Mouse (Mus musculus) c-Kit-positive CD71-positive TER-119-negative erythroid progenitor cells, embryonic 14.5 days (primary cell): ENCODE data around the gene Cuedc1.

ENCODE experiments used
- DNase-seq: peaks from one replicate; pipeline ENCODE4 v3.0.0-alpha.2; 2013; ENCODE audit warnings: low read depth

Cuedc1 gene

GRCm38 (mm10) chr11:88118817-88119642 is 21.2 kb downstream of the Cuedc1 start:
- DNase-seq: no peak

GRCm38 (mm10) chr11:88122545-88122944 is 24.7 kb downstream of the Cuedc1 start:
- DNase-seq: no peak

DNA sequence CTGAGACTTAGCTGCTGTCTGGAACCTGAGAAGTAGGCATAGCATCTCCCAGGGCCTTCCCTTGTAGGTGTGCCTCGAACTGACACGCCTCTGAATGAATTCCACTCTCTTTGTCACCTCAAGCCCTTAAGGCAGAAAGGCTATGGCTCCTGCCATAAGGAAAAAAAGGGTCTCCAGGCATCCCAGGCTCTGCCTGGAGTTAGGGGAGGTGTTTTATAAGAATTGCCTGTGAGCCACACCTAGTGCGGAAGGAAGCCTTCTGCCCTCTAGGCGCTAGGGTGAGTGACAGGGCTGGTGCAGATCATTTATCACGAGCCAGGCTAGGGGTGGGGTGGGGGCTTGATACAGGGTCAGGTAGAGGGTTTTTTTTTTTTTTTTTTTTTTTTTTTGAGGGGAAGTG is 25.2 kb downstream of the Cuedc1 start:
- DNase-seq: no peak

DNA sequence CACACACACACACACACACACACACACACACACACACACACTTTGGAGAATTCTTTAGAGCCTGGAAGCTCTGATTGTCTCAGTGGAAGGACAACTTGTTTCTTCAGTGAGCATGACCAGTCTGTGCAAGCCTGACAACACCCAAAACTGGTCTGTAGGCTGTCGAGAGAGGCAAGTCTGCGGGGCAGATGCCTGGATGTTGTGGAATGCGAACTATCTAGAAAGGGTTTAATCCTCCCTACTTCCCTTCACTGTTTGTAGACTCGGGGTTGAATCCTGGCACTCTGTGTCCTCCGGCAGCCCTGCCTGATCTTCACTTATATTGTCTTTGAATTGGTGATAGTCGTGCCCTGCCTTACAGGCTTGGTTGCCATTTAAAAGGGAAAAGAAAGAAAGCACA is 25.9 kb downstream of the Cuedc1 start:
- DNase-seq: no peak

DNA sequence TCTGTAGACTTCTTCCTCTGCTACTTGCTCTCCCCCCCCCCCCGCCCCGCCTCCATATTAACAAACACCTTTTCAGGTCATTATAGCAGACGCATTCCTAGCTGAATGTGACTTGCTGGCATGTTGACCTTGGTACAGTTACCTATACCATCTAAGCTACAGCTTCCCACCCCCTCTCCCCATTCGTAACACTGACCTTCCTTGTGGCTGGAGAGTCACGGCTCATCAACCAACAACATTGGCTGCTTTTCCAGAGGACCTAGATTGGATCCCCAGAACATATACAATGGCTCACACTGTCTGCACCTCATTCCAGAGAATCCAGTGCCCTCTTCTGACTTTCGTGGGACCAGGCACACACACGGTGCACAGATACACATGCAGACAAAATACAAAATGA is 27.6 kb downstream of the Cuedc1 start:
- no peak for DNase-seq

- DNase-seq: no peak
Observed at GRCm38 (mm10) chr11:88126306-88126793, 28.5 kb downstream of the Cuedc1 start.

DNA sequence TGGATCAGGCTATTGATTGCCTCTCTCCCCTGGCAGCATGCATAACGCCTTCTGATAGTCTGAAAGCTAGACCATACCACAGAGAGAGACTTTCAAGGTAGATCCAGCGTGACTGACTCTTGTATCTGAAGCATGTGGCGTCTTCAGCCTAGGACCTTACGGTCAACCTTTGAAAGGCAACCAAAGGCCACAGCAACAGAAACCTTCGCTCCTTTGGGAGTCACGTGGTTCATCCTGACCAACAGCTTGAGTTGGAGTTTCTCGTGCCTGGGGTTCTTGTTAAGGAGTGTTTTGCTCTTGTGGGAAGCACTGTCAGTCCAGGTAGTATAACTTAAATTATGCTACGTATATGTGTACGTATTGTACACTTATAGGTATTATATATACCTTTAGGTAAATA is 30.6 kb downstream of the Cuedc1 start:
- DNase-seq: no peak

DNA sequence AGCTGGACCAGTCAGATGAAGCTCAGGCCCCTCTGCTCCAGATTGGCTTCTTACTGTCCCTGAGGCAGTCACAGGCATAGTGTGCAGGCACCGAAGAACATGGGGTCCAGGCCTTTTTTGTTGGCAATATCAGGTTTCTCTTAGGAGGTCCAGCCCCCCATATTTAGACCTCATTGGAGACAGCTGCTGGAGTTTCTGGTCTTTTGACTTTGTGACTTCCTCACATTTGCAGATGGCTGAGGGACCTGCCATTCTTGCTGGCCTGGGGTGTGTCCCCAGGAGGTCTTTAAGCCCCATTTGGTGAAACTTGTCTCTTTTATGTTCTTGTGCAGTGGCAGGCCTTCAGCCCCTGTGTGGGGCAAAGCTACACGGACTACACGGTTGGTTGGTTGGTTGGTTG is 31.4 kb downstream of the Cuedc1 start:
- DNase-seq: no peak

DNA sequence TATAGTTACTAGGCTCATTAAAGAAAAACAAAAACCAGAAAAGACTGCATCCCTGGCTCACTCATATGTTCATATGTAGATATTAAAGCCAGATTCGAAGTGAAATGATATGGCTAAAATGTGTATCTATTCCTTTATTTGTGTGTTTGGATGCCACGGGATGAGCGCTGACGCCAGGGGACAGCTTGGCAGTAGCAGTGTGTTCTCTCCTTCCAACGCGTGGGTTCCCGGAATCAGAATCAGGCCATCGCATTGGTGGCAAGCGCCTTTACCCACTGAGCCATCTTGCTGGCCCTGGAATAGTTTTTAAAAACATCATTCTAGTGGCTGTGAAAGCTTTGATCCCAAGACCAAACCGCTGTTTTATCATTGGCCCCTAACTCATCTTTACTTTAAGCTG is 32.1 kb downstream of the Cuedc1 start:
- no peak for DNase-seq

DNA sequence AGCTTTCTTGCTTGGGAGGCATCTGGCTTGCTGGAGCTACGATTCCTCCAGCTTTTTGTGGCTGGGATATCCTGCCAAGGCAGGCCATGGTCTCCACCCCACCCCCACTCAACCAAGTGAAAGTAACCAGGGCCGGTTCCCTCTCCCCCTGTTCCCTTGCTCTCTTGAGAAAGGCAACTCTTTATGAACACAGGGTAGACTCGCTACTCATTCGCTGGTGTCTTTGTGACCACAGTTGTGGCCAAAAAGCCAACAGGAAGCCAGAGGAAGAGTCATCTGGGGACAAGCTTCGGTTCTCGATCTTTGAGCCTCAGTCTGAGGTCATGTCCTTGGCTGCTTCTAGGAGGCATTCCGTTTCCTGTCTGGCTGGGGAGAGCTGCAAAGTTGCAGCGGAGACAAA is 34.0 kb downstream of the Cuedc1 start:
- no peak for DNase-seq

DNA sequence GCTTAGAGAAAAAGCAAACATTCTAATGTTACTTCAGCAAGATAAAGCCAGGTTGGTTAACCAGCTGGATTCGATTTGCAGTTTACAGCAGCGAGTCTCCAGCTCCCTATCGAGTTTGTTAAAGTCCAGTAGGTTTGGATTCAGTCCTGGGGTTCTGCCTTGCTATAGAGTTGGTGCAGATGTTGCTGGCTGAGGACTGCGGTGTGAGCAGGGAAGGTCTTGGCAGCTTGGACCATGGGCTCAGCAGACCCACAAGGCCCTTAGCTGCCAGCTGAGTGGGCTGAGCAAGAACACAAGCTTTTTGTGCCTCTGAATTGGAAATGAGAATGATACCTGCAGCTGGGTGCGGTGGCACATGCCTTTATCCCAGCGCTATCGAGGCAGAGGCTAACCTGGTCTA is 37.4 kb downstream of the Cuedc1 start:
- no peak for DNase-seq

DNA sequence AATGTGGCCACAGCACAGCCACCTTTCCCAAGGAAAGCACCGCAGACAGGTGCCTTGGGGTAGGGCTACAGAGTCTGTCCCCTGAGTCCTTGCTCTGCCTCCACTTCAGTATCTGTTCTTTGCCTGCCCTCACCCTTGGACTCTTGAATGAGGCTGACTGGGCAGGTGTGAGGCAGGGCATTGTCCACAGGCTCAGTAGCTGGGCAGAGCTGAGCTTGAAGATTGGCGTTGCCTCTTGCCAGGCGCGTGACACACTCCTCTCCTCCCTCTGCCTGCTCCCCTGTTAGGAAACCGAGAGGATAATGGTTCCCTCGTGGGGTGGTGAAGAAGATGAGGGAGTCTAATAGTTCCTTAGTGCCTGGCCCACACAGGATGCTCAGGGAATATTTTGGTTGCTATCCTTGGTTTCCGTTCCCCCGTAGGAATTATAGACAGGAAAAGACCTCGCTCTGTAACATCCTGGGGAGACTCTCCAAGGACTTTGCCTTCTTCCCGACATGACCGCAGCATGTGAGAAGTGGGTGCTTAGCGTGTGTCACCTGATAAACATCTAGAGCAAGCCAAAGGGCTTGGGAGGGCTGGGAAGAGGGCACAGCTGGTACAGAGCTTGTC is 40.1 kb downstream of the Cuedc1 start:
- DNase-seq: no peak

DNA sequence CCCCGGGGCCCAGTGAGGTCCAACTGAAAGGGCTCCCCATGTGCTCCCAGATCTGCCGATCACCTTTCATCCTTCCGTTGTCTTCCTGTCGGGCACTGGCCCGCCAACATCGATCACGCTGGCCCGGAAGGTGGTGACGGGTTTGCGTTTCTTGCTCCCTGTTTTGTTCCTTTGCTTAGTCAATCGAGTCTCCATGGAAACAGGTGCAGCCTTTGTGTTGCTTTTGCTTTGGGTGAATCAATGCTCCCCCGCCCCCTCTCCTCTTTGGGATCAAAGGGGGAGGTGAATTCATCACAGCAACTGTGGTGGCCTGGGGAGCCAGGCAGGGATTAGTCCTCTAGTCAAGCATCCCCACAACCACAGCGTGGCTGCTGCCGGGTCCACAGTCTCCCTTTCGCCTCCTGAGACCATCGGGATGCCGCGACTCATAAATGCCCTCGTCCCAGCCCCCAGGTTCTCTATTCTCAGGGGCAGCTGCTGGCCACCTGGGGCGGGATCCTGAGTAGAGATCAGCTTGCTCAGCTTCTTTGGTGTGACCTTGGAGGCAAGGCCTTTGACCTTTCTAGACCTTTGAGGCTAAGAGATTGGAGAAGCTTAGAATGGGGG is 41.5 kb downstream of the Cuedc1 start:
- DNase-seq: no peak

- no peak for DNase-seq
Observed at GRCm38 (mm10) chr11:88140066-88141060, 42.5 kb downstream of the Cuedc1 start.

DNA sequence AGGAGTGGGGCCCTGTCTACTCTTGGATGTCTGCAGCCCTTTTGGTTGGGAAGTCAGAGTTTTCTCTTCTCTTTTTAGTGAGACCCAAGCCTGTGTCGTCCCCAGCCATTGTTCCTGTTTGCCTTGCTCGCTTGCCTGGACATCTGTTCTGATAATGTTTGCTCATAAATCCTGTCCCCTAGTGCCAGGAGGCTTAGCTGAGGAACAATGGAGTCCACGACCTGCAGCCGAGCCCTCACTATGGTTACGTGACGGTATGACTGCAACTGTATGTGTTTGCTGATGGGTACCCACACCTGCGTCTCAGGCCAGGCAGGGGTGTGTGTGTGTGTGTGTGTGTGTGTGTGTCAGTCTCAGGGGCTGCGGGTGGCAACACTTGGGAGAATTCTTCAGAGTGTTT is 44.5 kb downstream of the Cuedc1 start:
- no peak for DNase-seq

DNA sequence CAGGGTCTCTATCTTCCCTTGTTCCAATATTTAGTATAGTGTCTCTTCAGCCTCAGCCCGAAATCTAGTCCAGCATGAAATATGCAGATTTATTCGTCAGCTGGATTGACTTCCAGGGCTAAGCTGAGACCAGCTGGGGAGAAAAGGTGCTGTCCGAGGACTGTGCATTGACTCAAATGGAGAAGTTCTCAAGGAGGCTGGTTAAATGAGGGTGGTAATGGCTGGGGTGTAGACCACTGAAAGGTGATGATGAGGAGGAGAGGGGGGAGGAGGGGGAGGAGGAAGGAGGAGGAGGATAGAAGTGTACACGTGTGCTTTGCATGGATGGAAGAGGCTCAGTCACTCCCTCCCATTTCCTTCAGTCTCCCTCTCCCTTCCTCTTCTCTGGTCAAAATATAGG is 46.2 kb downstream of the Cuedc1 start:
- no peak for DNase-seq

- no peak for DNase-seq
Observed at GRCm38 (mm10) chr11:88145214-88146006, 47.6 kb downstream of the Cuedc1 start.

DNA sequence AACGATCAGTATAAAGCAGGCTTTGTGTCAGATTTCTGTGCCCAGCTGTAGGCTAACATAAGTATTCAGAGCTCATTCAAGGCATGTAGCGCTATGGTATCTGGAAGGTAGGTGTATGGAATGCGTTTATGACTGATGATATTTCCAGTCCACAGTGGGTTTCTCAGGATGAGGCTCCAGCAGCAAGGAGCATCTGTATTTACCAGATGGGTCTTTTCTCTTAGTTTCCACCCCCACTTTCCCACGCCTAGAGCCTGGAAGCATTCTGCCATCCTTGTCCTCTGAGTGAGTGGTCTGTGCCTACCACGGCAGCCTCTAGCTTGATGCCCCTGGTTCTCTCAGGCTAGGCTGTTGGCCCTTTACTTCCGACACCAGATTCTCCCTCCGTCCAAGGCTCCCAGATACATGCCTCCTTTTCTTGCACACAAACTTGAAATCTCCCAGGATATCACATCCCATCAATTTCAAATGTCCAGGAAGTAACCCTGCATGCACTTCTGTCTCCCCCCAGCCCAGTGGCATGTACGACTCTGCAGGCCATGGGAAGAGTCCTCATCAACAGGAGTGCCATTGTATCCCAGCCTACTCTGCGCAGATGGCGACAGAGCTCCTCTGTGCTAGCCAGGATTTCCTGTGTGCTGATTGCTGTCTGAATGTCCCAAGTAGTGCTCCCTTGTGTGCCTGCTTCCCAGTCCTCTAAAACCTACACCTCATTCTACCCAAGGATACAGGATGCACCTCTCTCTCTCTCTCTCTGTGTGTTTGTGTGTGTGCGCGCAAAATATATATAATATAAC is 48.6 kb downstream of the Cuedc1 start:
- no peak for DNase-seq

DNA sequence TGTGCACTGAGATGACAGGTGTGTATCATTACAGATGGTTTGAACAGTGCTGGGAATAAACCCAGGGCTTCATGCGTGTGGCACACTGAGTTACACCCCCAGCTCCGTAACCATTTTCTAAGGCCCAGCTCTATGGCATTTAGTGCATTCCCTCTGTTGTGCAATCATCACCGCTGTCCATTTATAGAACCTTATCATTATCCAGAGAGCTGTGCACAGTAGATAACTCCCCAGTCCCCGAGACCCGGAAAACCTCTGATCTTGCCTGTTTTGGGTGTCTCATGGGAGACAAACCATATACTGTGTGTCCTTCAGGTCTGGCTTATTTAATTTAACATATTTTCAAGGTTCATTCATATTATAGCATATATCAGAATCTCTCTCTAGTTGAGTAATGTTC is 49.5 kb downstream of the Cuedc1 start:
- DNase-seq: no peak

DNA sequence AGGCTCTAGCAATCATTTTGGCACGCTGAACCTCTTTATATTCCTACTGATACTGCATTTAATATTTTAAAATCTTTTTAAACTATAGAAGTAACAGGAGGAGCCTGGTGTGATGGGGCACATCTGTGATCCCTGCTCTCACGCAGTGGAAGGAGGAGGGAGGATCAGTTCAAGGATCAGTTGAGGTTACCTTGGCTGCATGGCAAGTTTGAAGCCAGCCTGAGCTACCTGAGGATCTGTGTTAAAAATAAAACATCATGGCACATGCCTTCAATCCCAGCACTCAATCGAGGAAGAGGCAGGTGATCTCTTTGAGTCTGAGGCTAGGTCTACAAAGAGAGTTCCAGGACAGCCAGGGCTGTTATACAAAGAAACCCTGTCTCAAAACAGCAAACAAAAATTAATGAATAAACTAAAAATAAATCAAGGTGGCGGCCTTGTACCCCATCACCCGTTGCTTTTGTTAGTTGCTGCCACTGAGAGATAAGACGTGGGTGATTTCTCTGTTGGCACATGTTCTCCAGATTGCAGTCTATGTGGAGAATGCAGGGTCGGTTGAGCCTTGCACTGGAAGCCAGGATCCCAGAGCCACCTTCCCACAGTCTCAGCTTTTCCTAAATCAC is 50.3 kb downstream of the Cuedc1 start:
- DNase-seq: no peak
